Mouse (Mus musculus): ENCODE measurements at regions not wholly inside any gene's neighbourhood (a gene's known extent, or its start where the extent isn't known, plus 50 kb on each side); places are given as distances from the start of the nearest gene placed in this dataset.

DNA sequence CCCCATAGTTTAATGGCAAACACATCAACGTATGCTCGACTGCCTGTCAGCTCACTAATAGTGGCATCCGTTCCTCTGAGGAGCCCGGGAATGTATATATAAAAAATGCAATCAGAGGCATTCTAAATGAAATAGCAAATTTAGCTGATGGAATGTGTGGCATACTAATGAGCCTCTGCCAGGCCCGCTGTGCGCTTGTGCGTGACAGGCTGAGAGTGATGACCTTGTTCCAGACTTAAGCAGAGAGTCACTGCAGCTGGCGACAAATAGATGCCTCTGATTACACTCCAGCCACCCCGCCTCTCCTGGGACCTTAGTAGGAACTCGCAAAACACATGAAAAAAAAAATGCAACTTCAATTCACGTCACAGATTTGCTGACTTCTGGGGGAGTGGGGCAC is 252.0 kb upstream of the Daam1 start:
- TF ChIP-seq GATA1 (IDR thresholded peaks at IDR 0.05; ENCODE audit: borderline replicate concordance, low read length) (no peak), FLI1 (IDR thresholded peaks at IDR 0.05; ENCODE audit: low read length) (no peak)
